Mouse (Mus musculus) left cerebral cortex, adult 2 months (tissue): Measurements from ENCODE around the gene Afdn. TPM values are rescaled to one million over a fixed set of nuclear protein-coding genes. Genes with fewer than 3 reads are reported as not detected.
"Not testable (repeated sequence)": the region's sequence is repeated elsewhere in the genome, so short reads cannot be mapped to it uniquely, and the experiment has no call there.

Experiments
- DNase-seq, 2 experiments: peaks; one replicate each; pipeline ENCODE4 v3.0.0; 2021 to 2022; ENCODE audit warnings: low spot score in 2 of 2, mixed read lengths in 1 of 2; ENCODE audit errors: extremely low spot score in 1 of 2
- H3K27ac ChIP-seq: fragments of 200-600 bp; 2 replicates; pipeline ENCODE4 v1.8.1; 2022
- H3K4me3 ChIP-seq: fragments of 200-600 bp; 2 replicates; pipeline ENCODE4 v1.8.1; 2022
- CTCF ChIP-seq: fragments of 200-600 bp; IDR thresholded peaks from 2 replicates; pipeline ENCODE4 v1.8.1; 2022; ENCODE audit warnings: antibody characterized with exemption, mild to moderate bottlenecking, moderate library complexity
- intact Hi-C: fragments of 180-260 bp; cut with DNase I; formaldehyde crosslinking; loops from one replicate; pipeline ENCODE4 v1.15.1; 2025
- total RNA-seq, 2 experiments: library from RNA; stranded (reverse); gene quantifications; 2 replicates each; pipeline ENCODE4 v1.2.3; 2021

The Afdn gene
- total RNA-seq, 2 experiments from 2014 or later = 127 to 134 TPM

DNA sequence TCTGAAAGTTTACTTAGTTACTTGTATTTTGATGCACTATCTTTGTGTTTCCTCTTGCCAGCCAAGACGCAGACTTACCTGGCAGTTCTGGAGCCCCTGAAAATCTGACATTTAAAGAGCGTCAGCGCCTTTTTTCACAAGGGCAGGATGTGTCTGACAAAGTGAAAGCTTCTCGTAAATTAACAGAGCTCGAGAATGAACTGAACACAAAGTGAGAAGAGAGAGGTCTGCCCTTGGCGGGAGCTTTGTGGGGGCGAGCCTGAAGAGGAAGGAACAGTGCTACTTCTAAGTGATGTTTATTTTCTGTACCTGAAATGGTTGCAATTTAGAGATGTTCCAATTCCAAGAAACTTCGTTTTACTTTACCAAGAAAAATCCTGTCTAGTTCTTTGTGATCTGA, 143.5 kb downstream of the Afdn start:
- H3K4me3 ChIP-seq = no peak overlapping the region
- intact Hi-C loops = no loop called here
- DNase-seq = no peak
- no peak overlapping the region for H3K27ac ChIP-seq
- no peak for TF ChIP-seq CTCF

DNA sequence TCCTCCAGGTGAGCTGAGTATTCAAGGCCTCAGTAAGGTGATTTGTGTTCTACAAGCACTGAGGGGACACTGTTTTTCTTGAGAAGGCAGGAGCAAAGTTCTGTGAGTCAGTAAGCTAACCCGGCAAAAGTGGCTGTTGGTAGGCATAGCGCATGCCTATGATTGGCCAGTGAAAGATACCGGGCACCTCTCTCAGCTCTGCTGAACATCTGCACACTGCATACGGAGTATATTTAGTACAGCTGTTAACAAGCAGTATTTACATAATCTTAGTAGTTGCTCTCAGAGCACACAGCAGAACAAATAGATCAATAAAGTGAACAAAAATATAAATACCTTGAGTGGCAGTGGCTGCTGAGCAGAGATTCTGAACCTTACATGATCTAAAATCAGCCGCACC, 146.7 kb downstream of the Afdn start:
- Histone ChIP-seq H3K4me3 (no peak overlapping the region), H3K27ac (no peak overlapping the region)
- DNase-seq = no peak
- no peak for TF ChIP-seq CTCF
- intact Hi-C loops = no loop called here

DNA sequence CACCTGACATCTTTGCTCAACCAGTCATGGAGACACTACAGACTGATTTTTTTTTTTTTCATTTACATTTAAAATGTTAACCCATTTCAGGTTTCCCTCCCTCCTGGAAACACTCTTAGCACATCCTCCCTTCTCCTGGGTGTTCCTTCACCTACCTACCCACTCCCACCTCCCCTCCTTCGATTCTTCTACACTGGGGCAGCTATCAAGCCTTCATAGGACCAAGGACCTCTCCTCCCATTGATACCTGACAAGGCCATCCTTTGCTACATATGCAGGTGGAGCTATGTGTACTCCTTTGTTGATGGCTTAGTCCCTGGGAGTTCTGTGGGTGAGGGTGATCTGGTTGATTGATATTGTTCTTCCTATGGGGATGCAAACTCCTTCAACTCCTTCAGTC, 147.3 kb downstream of the Afdn start:
- no peak overlapping the region for H3K4me3 ChIP-seq
- TF ChIP-seq CTCF = no peak
- H3K27ac ChIP-seq = no peak overlapping the region
- no peak for DNase-seq
- intact Hi-C loops = no loop called here

GRCm38 (mm10) chr17:13913951-13914350, 153.6 kb downstream of the Afdn start:
- intact Hi-C loops = no loop called here
- no peak for DNase-seq
- TF ChIP-seq CTCF = no peak

GRCm38 (mm10) chr17:13914531-13914930, 154.2 kb downstream of the Afdn start:
- no peak for TF ChIP-seq CTCF
- Histone ChIP-seq H3K4me3 (no peak overlapping the region), H3K27ac (no peak overlapping the region)
- no peak for DNase-seq
- intact Hi-C loops = no loop called here

More at GRCm38 (mm10) chr17:13913951-13914350, 153.6 kb downstream of the Afdn start:
- Histone ChIP-seq H3K4me3 (no peak overlapping the region), H3K27ac (no peak overlapping the region)

DNA sequence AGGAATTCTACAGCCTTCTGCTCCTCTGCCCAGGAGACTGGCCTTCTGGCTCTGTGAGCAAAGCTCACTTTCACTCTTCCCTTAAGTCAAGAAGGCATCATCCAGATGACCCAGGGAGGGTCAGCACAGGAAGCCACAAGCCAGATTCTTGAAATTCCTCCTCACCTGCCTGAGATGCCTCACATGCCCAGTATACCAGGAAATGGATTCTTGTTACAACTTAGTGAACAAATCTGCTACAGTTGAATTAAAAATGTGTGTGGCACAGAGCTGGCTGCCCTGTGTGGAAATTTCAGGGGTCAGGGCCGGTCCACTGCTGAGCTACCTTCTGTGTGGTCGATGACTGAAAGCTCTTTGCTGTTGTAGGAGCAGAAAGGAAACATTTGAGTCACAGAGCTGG, 160.4 kb downstream of the Afdn start:
- intact Hi-C loops = no loop called here
- TF ChIP-seq CTCF = no peak
- no peak for DNase-seq
- H3K27ac ChIP-seq = no peak overlapping the region
- H3K4me3 ChIP-seq = no peak overlapping the region

GRCm38 (mm10) chr17:13923418-13923817, 163.1 kb downstream of the Afdn start:
- H3K27ac ChIP-seq = no peak overlapping the region
- TF ChIP-seq CTCF = no peak
- no peak for DNase-seq
- H3K4me3 ChIP-seq = no peak overlapping the region
- intact Hi-C loops = no loop called here

DNA sequence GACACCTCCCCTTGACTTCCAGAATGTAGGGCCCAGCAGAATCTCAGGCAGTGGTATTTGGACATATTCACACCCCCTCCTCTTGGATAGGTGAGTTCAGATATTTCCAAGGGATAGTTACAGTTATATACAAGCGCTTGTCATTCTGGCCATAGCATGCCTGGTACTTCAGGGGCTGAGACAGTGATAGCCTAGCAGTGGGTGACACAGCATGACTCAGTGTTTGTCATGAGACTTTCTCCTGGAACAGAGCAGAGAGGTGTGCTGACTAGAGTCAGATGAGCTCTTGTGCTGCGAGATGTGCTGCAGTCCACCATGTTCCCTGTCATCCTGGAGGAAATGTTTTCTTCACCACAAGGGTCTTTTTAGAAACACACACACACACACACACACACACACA, 164.2 kb downstream of the Afdn start:
- intact Hi-C loops = no loop called here
- TF ChIP-seq CTCF = no peak
- H3K4me3 ChIP-seq = no peak overlapping the region
- H3K27ac ChIP-seq = no peak overlapping the region
- no peak for DNase-seq

DNA sequence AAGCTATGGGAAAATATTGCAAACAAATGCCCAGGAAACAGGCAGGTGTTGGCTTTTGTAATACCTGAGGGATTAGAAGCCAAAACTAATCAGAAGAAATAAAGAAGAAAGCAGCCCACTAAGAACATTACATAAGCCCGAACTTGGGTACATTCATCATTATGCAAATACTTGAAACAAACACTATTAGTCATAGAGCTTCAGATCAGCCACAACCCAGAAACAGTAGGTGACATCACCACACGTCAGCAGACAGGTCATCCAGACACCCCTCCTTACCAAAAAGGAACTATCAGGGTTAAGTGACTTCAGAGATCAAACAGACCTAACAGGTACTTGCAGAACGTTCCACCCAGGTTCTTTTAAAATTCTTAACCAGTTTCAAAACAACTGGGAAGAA, 165.6 kb downstream of the Afdn start:
- Histone ChIP-seq H3K27ac (no peak overlapping the region), H3K4me3 (no peak overlapping the region)
- no peak for TF ChIP-seq CTCF
- DNase-seq = no peak
- intact Hi-C loops = no loop called here

DNA sequence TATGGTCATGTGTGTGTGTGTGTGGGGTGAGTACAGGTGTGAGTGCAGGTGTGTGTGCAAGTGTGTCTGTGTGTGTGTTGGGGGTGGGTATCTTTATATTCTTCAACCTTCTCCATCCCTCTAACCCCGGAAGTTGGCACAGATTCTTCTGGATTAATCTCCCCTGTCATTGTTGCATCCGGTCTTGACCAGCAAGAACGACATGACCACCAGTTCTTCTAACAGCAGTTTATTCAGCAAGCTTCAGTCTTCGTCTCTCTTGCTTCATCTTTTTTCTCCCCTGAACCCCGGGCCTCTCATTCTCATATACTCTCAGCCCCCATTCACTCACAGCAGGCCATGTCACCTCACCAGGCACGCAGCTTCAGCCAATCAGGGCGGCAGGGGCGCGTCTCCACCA, 170.1 kb downstream of the Afdn start:
- no peak for DNase-seq
- intact Hi-C loops = no loop called here
- H3K27ac ChIP-seq = no peak overlapping the region
- H3K4me3 ChIP-seq = no peak overlapping the region
- no peak for TF ChIP-seq CTCF

DNA sequence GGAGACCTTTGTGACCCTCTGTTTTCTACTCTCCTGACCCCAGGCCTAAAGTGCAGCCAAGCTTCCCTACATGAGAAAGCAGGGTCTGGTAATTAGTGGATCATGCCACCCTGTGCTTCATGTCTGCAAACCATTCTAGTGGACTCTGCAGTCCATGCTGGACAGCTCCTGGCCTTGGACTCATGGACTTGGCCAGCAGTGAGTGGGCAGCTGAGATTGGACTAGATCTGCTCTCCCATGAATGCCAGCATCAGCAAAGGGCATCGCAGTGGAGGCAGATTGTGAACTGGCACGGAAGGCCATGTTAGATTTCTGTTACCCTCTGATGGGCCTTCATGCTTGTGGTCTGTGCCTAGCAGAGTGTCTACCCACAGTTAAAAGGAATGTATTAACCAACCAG, 175.0 kb downstream of the Afdn start:
- H3K27ac ChIP-seq, intact Hi-C loops, H3K4me3 ChIP-seq, DNase-seq: not testable (repeated sequence)

GRCm38 (mm10) chr17:13937787-13938186, 177.4 kb downstream of the Afdn start:
- no peak for DNase-seq
- intact Hi-C loops = no loop called here
- Histone ChIP-seq H3K27ac (no peak overlapping the region), H3K4me3 (no peak overlapping the region)
- no peak for TF ChIP-seq CTCF

DNA sequence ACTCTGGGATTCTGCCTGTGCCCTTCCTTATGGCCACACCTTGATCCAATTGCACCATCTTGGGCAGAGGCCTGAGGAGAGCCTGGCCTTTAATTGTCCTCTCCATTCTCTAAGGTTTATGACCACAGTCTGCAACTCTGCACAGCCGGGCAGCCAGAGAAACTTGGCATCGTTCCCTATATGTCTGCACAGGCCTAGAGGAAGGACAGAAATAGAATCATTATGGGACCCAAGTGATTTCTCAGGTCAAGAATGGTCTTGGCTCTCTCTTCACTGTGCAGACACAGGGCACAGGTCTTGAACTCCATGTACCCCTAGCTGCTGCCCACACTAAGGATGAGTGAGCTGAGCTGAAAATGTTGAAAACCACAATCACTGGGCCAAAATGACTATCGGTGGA, 178.3 kb downstream of the Afdn start:
- Histone ChIP-seq H3K27ac (no peak overlapping the region), H3K4me3 (no peak overlapping the region)
- TF ChIP-seq CTCF = no peak
- DNase-seq = no peak
- intact Hi-C loops = no loop called here

GRCm38 (mm10) chr17:13939231-13939630, 178.9 kb downstream of the Afdn start:
- H3K4me3 ChIP-seq, DNase-seq, H3K27ac ChIP-seq, intact Hi-C loops: not testable (repeated sequence)
